Mouse (Mus musculus): ENCODE data around the gene Tmem80. TPM values are rescaled to one million over a fixed set of nuclear protein-coding genes. Genes with fewer than 3 reads are reported as not detected.

Tmem80 gene
- total and polyA plus RNA-seq, 3 experiments: 9.0 to 22.5 (median 18.3) TPM

DNA sequence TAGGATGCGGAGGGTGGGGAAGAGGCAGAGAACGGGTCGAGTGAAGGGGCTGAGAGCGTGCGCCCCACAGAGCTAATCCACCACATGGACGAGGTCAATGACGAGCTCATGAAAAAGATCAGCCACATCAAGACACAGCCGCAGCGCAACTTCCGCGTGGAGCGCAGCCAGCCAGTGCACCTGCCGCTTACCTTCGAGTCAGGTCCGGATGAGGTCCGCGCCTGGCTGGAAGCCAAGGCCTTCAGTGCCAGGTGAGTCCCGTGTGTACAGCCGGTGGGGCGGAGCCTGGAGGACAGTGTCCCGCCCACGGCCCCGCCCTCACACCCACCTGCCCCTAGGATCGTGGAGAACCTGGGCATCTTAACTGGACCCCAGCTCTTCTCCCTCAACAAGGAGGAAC is 34.0 kb downstream of the Tmem80 start:
- no peak for DNase-seq (ENCODE audit: low spot score)
- TF ChIP-seq GATA2 (IDR thresholded peaks at IDR 0.05; ENCODE audit: borderline replicate concordance, low read depth, low read length): no peak
- TF ChIP-seq POLR2AphosphoS5 (IDR thresholded peaks at IDR 0.05; ENCODE audit: insufficient replicate concordance, low read depth, low read length): no peak
- TF ChIP-seq TAL1 (conservative IDR thresholded peaks at IDR 0.05; ENCODE audit: low read depth, low read length): no peak
- TF ChIP-seq GATA1 (IDR thresholded peaks at IDR 0.05; ENCODE audit: borderline replicate concordance, low read length): no peak
- no peak for TF ChIP-seq CTCF (IDR thresholded peaks at IDR 0.05; ENCODE audit: low read depth, low read length)
- Histone ChIP-seq H3K27me3 (ENCODE audit: insufficient read depth, low read length) (peaks cover 35% of the 10 kb centered on the region), H3K4me3 (ENCODE audit: low read depth, low read length) (no peak overlapping the region), H3K9me3 (replicated peaks) (no peaks in the 10 kb centered on the region), H3K4me1 (ENCODE audit: insufficient read depth, low read depth, low read length) (peaks cover 56% of the 10 kb centered on the region), H3K36me3 (replicated peaks) (no peaks in the 10 kb centered on the region)
- no peak for ATAC-seq (ENCODE audit: extremely low read depth, insufficient number of reproducible peaks, low FRiP score, poor library complexity, severe bottlenecking)

DNA sequence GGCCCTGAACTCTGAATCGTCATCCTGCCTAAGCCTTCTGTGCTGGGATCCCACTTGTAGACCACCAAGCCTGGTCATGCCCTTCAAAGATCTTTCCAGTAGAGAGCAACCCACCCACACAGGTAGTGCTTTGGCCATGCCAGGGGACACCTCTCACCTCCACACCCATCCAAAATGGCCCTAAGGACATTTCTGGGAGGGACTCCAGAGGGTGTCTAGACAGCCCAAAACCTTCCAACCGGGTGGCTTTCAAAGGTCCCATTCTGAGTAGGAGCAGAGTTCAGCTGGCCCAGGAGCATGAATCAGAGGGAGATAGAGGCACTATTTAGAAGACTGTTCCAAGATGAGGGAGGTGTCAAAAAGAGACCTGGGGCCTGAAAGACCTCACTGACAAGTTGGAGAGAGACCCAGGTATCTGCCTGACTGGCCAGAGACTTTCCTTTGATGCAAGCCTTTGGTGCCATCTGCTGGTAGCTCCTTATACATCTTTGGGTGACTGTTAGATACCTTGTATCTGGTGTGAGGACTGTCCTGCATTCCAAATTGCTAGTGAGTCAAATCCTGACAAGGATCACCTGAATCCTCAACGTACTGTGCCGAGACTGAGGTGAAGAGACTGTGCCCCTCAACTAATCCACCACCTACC is 35.7 kb downstream of the Tmem80 start:
- H3K4me1 ChIP-seq (ENCODE audit: insufficient read depth, low read depth, low read length): peaks cover 50% of the 10 kb centered on the region
- DNase-seq (ENCODE audit: low spot score): peak; percentile 51

DNA sequence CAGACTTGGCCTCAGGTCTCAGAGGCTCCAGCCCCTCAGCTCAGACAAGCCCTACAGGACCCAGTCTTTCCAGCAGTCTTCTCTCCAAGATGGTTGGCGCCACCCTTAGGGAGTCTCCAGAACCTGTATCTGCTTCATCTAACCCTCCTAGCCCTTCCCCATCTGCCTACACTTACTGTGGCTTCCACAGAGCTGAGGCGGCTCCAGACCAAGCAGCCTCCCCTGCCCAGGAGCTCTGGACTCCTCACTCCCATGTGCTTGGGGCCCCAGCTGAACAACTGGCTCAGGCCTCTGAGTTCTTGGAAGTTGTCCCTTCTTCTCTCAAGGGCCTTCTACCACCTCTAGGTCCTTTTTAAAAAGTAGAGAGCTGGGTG is 36.2 kb downstream of the Tmem80 start:
- Histone ChIP-seq H3K36me3 (replicated peaks) (no peaks in the 10 kb centered on the region), H3K4me1 (ENCODE audit: insufficient read depth, low read depth, low read length) (peaks cover 52% of the 10 kb centered on the region), H3K27me3 (ENCODE audit: insufficient read depth, low read length) (peaks cover 21% of the 10 kb centered on the region), H3K4me3 (ENCODE audit: low read depth, low read length) (peak overlapping the region; percentile 21; the same call in 1 of the 2 replicates), H3K9me3 (replicated peaks) (no peaks in the 10 kb centered on the region)
- TF ChIP-seq CTCF (IDR thresholded peaks at IDR 0.05; ENCODE audit: low read depth, low read length) (no peak; the same call in 1 of the 2 replicates), TAL1 (conservative IDR thresholded peaks at IDR 0.05; ENCODE audit: low read depth, low read length) (no peak), GATA1 (IDR thresholded peaks at IDR 0.05; ENCODE audit: borderline replicate concordance, low read length) (no peak)
- DNase-seq (ENCODE audit: low spot score): no peak
- ATAC-seq (ENCODE audit: extremely low read depth, insufficient number of reproducible peaks, low FRiP score, poor library complexity, severe bottlenecking): 0 out of 2 replicates have a peak, but pooled peaks have one; percentile 23

More for the DNA sequence above, 35.7 kb downstream of the Tmem80 start:
- ATAC-seq (ENCODE audit: extremely low read depth, insufficient number of reproducible peaks, low FRiP score, poor library complexity, severe bottlenecking): peak; percentile 55; the same call in 1 of the 2 replicates
- H3K9me3 ChIP-seq (replicated peaks): no peaks in the 10 kb centered on the region
- H3K36me3 ChIP-seq (replicated peaks): no peaks in the 10 kb centered on the region
- TF ChIP-seq GATA1 (IDR thresholded peaks at IDR 0.05; ENCODE audit: borderline replicate concordance, low read length) (no peak), CTCF (IDR thresholded peaks at IDR 0.05; ENCODE audit: low read depth, low read length) (peak; percentile 61)
- H3K27me3 ChIP-seq (ENCODE audit: insufficient read depth, low read length): peaks cover 21% of the 10 kb centered on the region
- peak overlapping the region; percentile 21; the same call in 1 of the 2 replicates for H3K4me3 ChIP-seq (ENCODE audit: low read depth, low read length)

DNA sequence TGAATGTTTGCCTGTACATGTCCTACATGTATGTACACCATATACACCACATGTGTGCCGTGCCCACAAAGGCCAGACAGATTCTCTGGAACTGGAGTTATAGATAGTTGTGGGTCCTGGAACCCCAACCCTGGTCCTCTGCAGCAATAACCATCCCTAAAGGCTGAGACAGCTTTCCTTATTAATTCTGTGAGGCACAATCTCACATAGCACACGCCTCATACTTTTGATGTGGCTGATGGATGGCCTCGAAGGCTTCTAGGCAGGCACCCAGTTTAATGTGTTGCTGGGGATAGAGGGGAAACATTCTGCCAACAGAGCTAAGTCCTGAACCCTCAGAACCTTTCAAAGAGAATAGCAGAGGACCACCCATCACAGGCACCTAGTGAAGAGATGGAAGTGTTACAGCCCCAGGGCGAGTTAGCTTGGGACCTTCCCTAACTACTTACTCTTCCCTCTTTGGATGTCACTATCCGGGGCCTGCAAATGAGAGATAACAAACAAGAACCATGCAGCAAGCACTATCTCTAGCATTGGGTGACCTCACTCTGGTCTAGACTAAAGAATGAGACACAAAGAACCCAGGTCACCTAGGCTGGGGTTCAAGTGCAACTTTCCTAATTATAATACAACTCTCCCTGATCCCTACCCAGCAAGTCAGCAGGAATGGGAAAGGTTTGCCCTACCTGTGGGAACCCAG is 37.0 kb downstream of the Tmem80 start:
- no peak for TF ChIP-seq GATA2 (IDR thresholded peaks at IDR 0.05; ENCODE audit: borderline replicate concordance, low read depth, low read length)
- TF ChIP-seq CTCF (IDR thresholded peaks at IDR 0.05; ENCODE audit: low read depth, low read length): no peak
- TF ChIP-seq POLR2AphosphoS5 (IDR thresholded peaks at IDR 0.05; ENCODE audit: insufficient replicate concordance, low read depth, low read length): no peak
- peak; percentile 73 for TF ChIP-seq TAL1 (conservative IDR thresholded peaks at IDR 0.05; ENCODE audit: low read depth, low read length)
- no peak for TF ChIP-seq GATA1 (IDR thresholded peaks at IDR 0.05; ENCODE audit: borderline replicate concordance, low read length)
- H3K9me3 ChIP-seq (replicated peaks): no peaks in the 10 kb centered on the region
- H3K36me3 ChIP-seq (replicated peaks): no peaks in the 10 kb centered on the region
- peaks cover 19% of the 10 kb centered on the region for H3K27me3 ChIP-seq (ENCODE audit: insufficient read depth, low read length)
- peak; percentile 44 for DNase-seq (ENCODE audit: low spot score)
- peak; percentile 71 for ATAC-seq (ENCODE audit: extremely low read depth, insufficient number of reproducible peaks, low FRiP score, poor library complexity, severe bottlenecking)
- peaks cover 52% of the 10 kb centered on the region for H3K4me1 ChIP-seq (ENCODE audit: insufficient read depth, low read depth, low read length)
- H3K4me3 ChIP-seq (ENCODE audit: low read depth, low read length): no peak overlapping the region

DNA sequence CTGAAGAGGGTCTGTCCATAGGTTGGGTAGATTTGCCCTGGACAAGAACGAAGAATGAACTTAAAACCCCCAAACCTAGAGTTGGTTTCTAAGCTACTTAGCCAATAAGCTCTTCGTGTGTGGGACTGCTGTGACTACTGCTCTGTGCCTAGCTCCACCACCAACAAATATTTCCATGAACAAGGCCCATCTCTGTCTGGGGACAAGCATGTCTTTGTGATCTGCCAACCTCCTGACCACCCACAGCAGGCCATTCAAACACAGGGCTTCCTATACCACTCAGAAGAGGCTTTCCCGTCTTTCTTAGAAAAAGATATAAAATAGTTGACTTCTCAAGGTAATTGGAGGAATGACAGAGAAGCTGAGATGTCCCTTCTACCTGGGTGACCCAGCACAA is 37.5 kb downstream of the Tmem80 start:
- DNase-seq (ENCODE audit: low spot score): no peak
- peaks cover 55% of the 10 kb centered on the region for H3K4me1 ChIP-seq (ENCODE audit: insufficient read depth, low read depth, low read length)
- no peak for TF ChIP-seq TAL1 (conservative IDR thresholded peaks at IDR 0.05; ENCODE audit: low read depth, low read length)
- TF ChIP-seq POLR2AphosphoS5 (IDR thresholded peaks at IDR 0.05; ENCODE audit: insufficient replicate concordance, low read depth, low read length): no peak
- TF ChIP-seq CTCF (IDR thresholded peaks at IDR 0.05; ENCODE audit: low read depth, low read length): no peak
- no peak for TF ChIP-seq GATA1 (IDR thresholded peaks at IDR 0.05; ENCODE audit: borderline replicate concordance, low read length)
- no peak for TF ChIP-seq GATA2 (IDR thresholded peaks at IDR 0.05; ENCODE audit: borderline replicate concordance, low read depth, low read length)
- H3K27me3 ChIP-seq (ENCODE audit: insufficient read depth, low read length): peaks cover 15% of the 10 kb centered on the region
- no peaks in the 10 kb centered on the region for H3K9me3 ChIP-seq (replicated peaks)
- H3K4me3 ChIP-seq (ENCODE audit: low read depth, low read length): no peak overlapping the region
- ATAC-seq (ENCODE audit: extremely low read depth, insufficient number of reproducible peaks, low FRiP score, poor library complexity, severe bottlenecking): no peak
- no peaks in the 10 kb centered on the region for H3K36me3 ChIP-seq (replicated peaks)

DNA sequence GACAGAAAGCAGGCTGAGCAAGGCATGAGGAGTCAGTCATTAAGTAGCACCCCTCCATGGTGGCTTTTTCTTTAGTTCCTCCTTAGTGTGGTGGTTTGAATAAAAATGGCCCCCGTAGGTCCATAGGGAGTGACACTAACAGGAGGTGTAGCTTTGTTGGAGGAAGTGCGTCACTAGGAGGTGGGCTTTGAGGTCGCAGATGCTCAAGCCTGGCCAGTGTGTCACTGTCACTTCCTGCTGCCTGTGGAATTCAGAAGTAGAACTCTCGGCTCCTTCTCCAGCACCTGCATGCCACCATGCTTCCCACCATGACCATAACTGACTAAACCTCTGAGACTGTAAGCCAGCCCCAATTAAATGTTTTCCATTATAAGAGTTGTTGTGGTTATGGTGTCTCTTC is 39.8 kb downstream of the Tmem80 start:
- ATAC-seq (ENCODE audit: extremely low read depth, insufficient number of reproducible peaks, low FRiP score, poor library complexity, severe bottlenecking): no peak
- peaks cover 56% of the 10 kb centered on the region for H3K4me1 ChIP-seq (ENCODE audit: insufficient read depth, low read depth, low read length)
- DNase-seq (ENCODE audit: low spot score): no peak
- H3K36me3 ChIP-seq (replicated peaks): no peaks in the 10 kb centered on the region
- no peaks in the 10 kb centered on the region for H3K27me3 ChIP-seq (ENCODE audit: insufficient read depth, low read length)
- no peak overlapping the region for H3K4me3 ChIP-seq (ENCODE audit: low read depth, low read length)
- TF ChIP-seq TAL1 (conservative IDR thresholded peaks at IDR 0.05; ENCODE audit: low read depth, low read length) (no peak), CTCF (IDR thresholded peaks at IDR 0.05; ENCODE audit: low read depth, low read length) (no peak), POLR2AphosphoS5 (IDR thresholded peaks at IDR 0.05; ENCODE audit: insufficient replicate concordance, low read depth, low read length) (no peak), GATA1 (IDR thresholded peaks at IDR 0.05; ENCODE audit: borderline replicate concordance, low read length) (no peak), GATA2 (IDR thresholded peaks at IDR 0.05; ENCODE audit: borderline replicate concordance, low read depth, low read length) (no peak)
- no peaks in the 10 kb centered on the region for H3K9me3 ChIP-seq (replicated peaks)

Measured in G1E (cell line).